Comparison of ENCODE assay signal across 16 mouse cellular contexts in the genomic region with DNA sequence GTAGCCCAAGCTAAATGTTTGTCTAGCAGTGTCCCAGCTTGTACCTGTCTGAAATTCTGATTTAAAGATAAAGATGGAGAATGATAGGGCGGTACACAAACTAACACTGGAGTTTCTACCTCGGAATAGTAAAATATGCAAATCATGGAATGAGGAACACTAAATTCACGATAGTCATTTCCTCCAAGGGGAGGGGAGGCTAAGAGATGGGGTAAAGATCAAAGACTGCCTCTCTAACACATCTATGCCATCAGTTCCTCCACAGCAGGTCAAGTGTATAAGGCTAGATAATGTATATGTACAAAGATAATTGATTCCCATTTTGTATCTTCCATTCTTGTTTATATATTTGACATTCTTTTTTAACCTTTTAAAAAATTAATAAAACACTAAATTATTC. TPM values are rescaled to one million over a fixed set of nuclear protein-coding genes. Genes with fewer than 3 reads are reported as not detected.
DNase-seq lines count a peak whose midpoint lies in the region; ATAC-seq lines count a peak whose summit lies in the region.
"Had no signal": no experiment of that assay in that cellular context is flagged by ENCODE, and none has a peak within 500 bp of the region (broad histone marks: within the 10 kb centered on the region; RNA-seq: fewer than 3 reads in every experiment).

No protein-coding gene starts in this region.

- peak; percentile 19 for DNase-seq in large intestine, adult 2 months (ENCODE audit: low read depth, low spot score)
- DNase-seq in cerebellum, postnatal 4 days (ENCODE audit: low spot score in 2 of 2) = no peak
- DNase-seq in gastrocnemius, postnatal 14 days = no peak
- DNase-seq in liver, embryonic 11.5 days (ENCODE audit: low spot score) = no peak
- DNase-seq: adrenal gland, postnatal 14 days; gastrocnemius, postnatal 25 days; right cerebral cortex, postnatal 25 days had no signal

- no peak overlapping the region for H3K4me3 ChIP-seq in forebrain, embryonic 12.5 days (replicated peaks)
- no peak overlapping the region for H3K4me3 ChIP-seq in forebrain, embryonic 13.5 days
- no peak overlapping the region for H3K4me3 ChIP-seq in midbrain, embryonic 16.5 days (ENCODE audit: low read depth, low read length)
- no peak overlapping the region for H3K4me3 ChIP-seq in midbrain, embryonic 13.5 days (replicated peaks)
- no peak overlapping the region for H3K4me3 ChIP-seq in liver, embryonic 11.5 days (ENCODE audit: low read depth, low read length)
- H3K4me3 ChIP-seq: heart, embryonic 15.5 days; hindbrain, embryonic 12.5 days; limb, embryonic 15.5 days; myocyte had no signal

- no peaks in the 10 kb centered on the region for H3K9me3 ChIP-seq in forebrain, embryonic 12.5 days
- no peaks in the 10 kb centered on the region for H3K9me3 ChIP-seq in forebrain, embryonic 13.5 days (replicated peaks)
- no peaks in the 10 kb centered on the region for H3K9me3 ChIP-seq in midbrain, embryonic 16.5 days (replicated peaks; ENCODE audit: control insufficient read depth, low read length, poor library complexity, severe bottlenecking)
- H3K9me3 ChIP-seq in midbrain, embryonic 13.5 days = no peaks in the 10 kb centered on the region
- H3K9me3 ChIP-seq in liver, embryonic 11.5 days (ENCODE audit: control insufficient read depth, low read length) = no peaks in the 10 kb centered on the region
- H3K9me3 ChIP-seq: heart, embryonic 15.5 days; hindbrain, embryonic 12.5 days; limb, embryonic 15.5 days had no signal

- no peak overlapping the region for H3K4me2 ChIP-seq in forebrain, embryonic 12.5 days
- no peak overlapping the region for H3K4me2 ChIP-seq in forebrain, embryonic 13.5 days
- no peak overlapping the region for H3K4me2 ChIP-seq in midbrain, embryonic 16.5 days (ENCODE audit: low read length)
- no peak overlapping the region for H3K4me2 ChIP-seq in midbrain, embryonic 13.5 days (replicated peaks)
- no peak overlapping the region for H3K4me2 ChIP-seq in liver, embryonic 11.5 days
- H3K4me2 ChIP-seq: heart, embryonic 15.5 days; limb, embryonic 15.5 days had no signal

- no peak overlapping the region for H3K27ac ChIP-seq in forebrain, embryonic 12.5 days
- no peak overlapping the region for H3K27ac ChIP-seq in forebrain, embryonic 13.5 days
- peak overlapping the region; percentile 3; the same call in 1 of the 2 replicates for H3K27ac ChIP-seq in midbrain, embryonic 16.5 days (ENCODE audit: low read length)
- H3K27ac ChIP-seq in midbrain, embryonic 13.5 days = no peak overlapping the region
- H3K27ac ChIP-seq in liver, embryonic 11.5 days (ENCODE audit: low read depth, low read length) = no peak overlapping the region
- H3K27ac ChIP-seq: heart, embryonic 15.5 days; limb, embryonic 15.5 days had no signal

- H3K36me3 ChIP-seq in forebrain, embryonic 12.5 days (replicated peaks) = no peaks in the 10 kb centered on the region
- H3K36me3 ChIP-seq in forebrain, embryonic 13.5 days (ENCODE audit: poor library complexity, severe bottlenecking) = no peaks in the 10 kb centered on the region
- H3K36me3 ChIP-seq in midbrain, embryonic 16.5 days (ENCODE audit: control insufficient read depth, insufficient read depth, low read length) = no peaks in the 10 kb centered on the region
- no peaks in the 10 kb centered on the region for H3K36me3 ChIP-seq in midbrain, embryonic 13.5 days
- H3K36me3 ChIP-seq in liver, embryonic 11.5 days (ENCODE audit: control insufficient read depth, insufficient read depth, low read length) = no peaks in the 10 kb centered on the region
- H3K36me3 ChIP-seq: heart, embryonic 15.5 days; hindbrain, embryonic 12.5 days; limb, embryonic 15.5 days had no signal

- H3K4me1 ChIP-seq in forebrain, embryonic 12.5 days = peaks cover 4% of the 10 kb centered on the region; the same call in 1 of the 2 replicates
- H3K4me1 ChIP-seq in forebrain, embryonic 13.5 days = peaks cover 4% of the 10 kb centered on the region
- H3K4me1 ChIP-seq in midbrain, embryonic 16.5 days (ENCODE audit: control insufficient read depth, insufficient read depth, low read length) = peaks cover 11% of the 10 kb centered on the region
- peaks cover 14% of the 10 kb centered on the region for H3K4me1 ChIP-seq in midbrain, embryonic 13.5 days (replicated peaks)
- no peaks in the 10 kb centered on the region for H3K4me1 ChIP-seq in liver, embryonic 11.5 days (replicated peaks; ENCODE audit: control insufficient read depth, insufficient read depth, low read length)
- H3K4me1 ChIP-seq: heart, embryonic 15.5 days had no signal

- H3K27me3 ChIP-seq in forebrain, embryonic 12.5 days = no peaks in the 10 kb centered on the region
- H3K27me3 ChIP-seq in forebrain, embryonic 13.5 days = no peaks in the 10 kb centered on the region
- no peaks in the 10 kb centered on the region for H3K27me3 ChIP-seq in midbrain, embryonic 16.5 days (ENCODE audit: control insufficient read depth, insufficient read depth, low read depth, low read length)
- no peaks in the 10 kb centered on the region for H3K27me3 ChIP-seq in midbrain, embryonic 13.5 days
- no peaks in the 10 kb centered on the region for H3K27me3 ChIP-seq in liver, embryonic 11.5 days (replicated peaks; ENCODE audit: control insufficient read depth, insufficient read depth, low read length)
- H3K27me3 ChIP-seq: heart, embryonic 15.5 days; hindbrain, embryonic 12.5 days; limb, embryonic 15.5 days had no signal

- 49% methylated on average over 3 of the region's 3 CpGs for WGBS in forebrain, embryonic 12.5 days
- WGBS in forebrain, embryonic 13.5 days = 47% methylated on average over 3 of the region's 3 CpGs
- 51% methylated on average over 3 of the region's 3 CpGs for WGBS in midbrain, embryonic 16.5 days
- WGBS in midbrain, embryonic 13.5 days = 48% methylated on average over 3 of the region's 3 CpGs
- 18% methylated on average over 3 of the region's 3 CpGs for WGBS in large intestine, adult 2 months
- 56% methylated on average over 3 of the region's 3 CpGs for WGBS in liver, embryonic 11.5 days

- ATAC-seq in forebrain, embryonic 12.5 days (ENCODE audit: low FRiP score) = 0 out of 2 replicates have a peak, but pooled peaks have one; percentile 34
- no peak for ATAC-seq in forebrain, embryonic 13.5 days
- no peak for ATAC-seq in midbrain, embryonic 16.5 days
- no peak for ATAC-seq in midbrain, embryonic 13.5 days
- ATAC-seq in liver, embryonic 11.5 days (replicated peaks; ENCODE audit: low FRiP score) = no peak
- ATAC-seq: lung, postnatal 0 days had no signal

- H3K9ac ChIP-seq in forebrain, embryonic 12.5 days = no peak overlapping the region
- H3K9ac ChIP-seq in forebrain, embryonic 13.5 days = no peak overlapping the region
- H3K9ac ChIP-seq in midbrain, embryonic 16.5 days (ENCODE audit: low read depth, low read length) = no peak overlapping the region
- no peak overlapping the region for H3K9ac ChIP-seq in midbrain, embryonic 13.5 days (replicated peaks)
- no peak overlapping the region for H3K9ac ChIP-seq in liver, embryonic 11.5 days (ENCODE audit: low read depth, low read length)
- H3K9ac ChIP-seq: heart, embryonic 15.5 days; hindbrain, embryonic 12.5 days; limb, embryonic 15.5 days had no signal

- intact Hi-C loops in gastrocnemius, postnatal 14 days (cut with DNase I; ENCODE audit: low total_unique reads) = loop anchor here (10.0 kb wide), 1 partner anchor 212 kb away; no protein-coding TSS in a partner anchor

RNA-seq across cellular contexts. Expression of gene Atic, which starts 50.4 kb away (rescaled TPM):
- polyA plus RNA-seq in forebrain, embryonic 12.5 days (2016; fragmentation: Nextera tagmentation; extraction: Ambion mirVana) = 37.4 and 37.7 TPM in 2 replicates
- 38.7 and 42.3 TPM in 2 replicates for polyA plus RNA-seq in forebrain, embryonic 13.5 days (2015; fragmentation: Nextera tagmentation; extraction: Ambion mirVana)
- polyA plus RNA-seq in midbrain, embryonic 16.5 days (2015; fragmentation: Nextera tagmentation; extraction: Ambion mirVana) = 28.5 and 32.9 TPM in 2 replicates
- 27.5 and 28.0 TPM in 2 replicates for polyA plus RNA-seq in midbrain, embryonic 13.5 days (2015; fragmentation: Nextera tagmentation; extraction: Ambion mirVana)
- 34.4 and 38.2 TPM in 2 replicates for polyA plus RNA-seq in large intestine, adult 2 months (2012; rRNA removed)
- total RNA-seq in gastrocnemius, postnatal 14 days (2021) = 10 to 100 TPM; 21.5 to 27.6 TPM
- polyA plus RNA-seq in liver, embryonic 11.5 days (2014; fragmentation: Nextera tagmentation; extraction: Ambion mirVana) = 52.8 and 68.8 TPM in 2 replicates
